Mouse (Mus musculus): Measurements from ENCODE around the gene Cbx2.

Cbx2 gene

GRCm38 (mm10) chr11:119017506-119017905, 5.3 kb upstream of the Cbx2 start:
- in situ Hi-C loops (cut with MboI, MseI), result no loop called here

GRCm38 (mm10) chr11:119021180-119021579, 1.6 kb upstream of the Cbx2 start:
- in situ Hi-C loops (cut with MboI, MseI), result no loop called here

GRCm38 (mm10) chr11:119022068-119022894, 481 bp upstream of the Cbx2 start:
- in situ Hi-C loops (cut with MboI, MseI), result no loop called here

- in situ Hi-C loops (cut with MboI, MseI), result no loop called here
Observed at GRCm38 (mm10) chr11:119023616-119023980, 836 bp downstream of the Cbx2 start.

- in situ Hi-C loops (cut with MboI, MseI), result no loop called here
Observed at GRCm38 (mm10) chr11:119024260-119024659, 1.5 kb downstream of the Cbx2 start.

- in situ Hi-C loops (cut with MboI, MseI), result no loop called here
Observed at GRCm38 (mm10) chr11:119026203-119026602, 3.4 kb downstream of the Cbx2 start.

- in situ Hi-C loops (cut with MboI, MseI), result no loop called here
Observed at GRCm38 (mm10) chr11:119033874-119034558, 11.3 kb downstream of the Cbx2 start.

- in situ Hi-C loops (cut with MboI, MseI), result no loop called here
Observed at GRCm38 (mm10) chr11:119034635-119035034, 11.9 kb downstream of the Cbx2 start.

GRCm38 (mm10) chr11:119035094-119035685, 12.4 kb downstream of the Cbx2 start:
- in situ Hi-C loops (cut with MboI, MseI), result no loop called here

GRCm38 (mm10) chr11:119035686-119036165, 13.0 kb downstream of the Cbx2 start:
- in situ Hi-C loops (cut with MboI, MseI), result no loop called here

- in situ Hi-C loops (cut with MboI, MseI), result no loop called here
Observed at GRCm38 (mm10) chr11:119036447-119036846, 13.7 kb downstream of the Cbx2 start.

GRCm38 (mm10) chr11:119036934-119037779, 14.4 kb downstream of the Cbx2 start:
- in situ Hi-C loops (cut with MboI, MseI), result no loop called here

GRCm38 (mm10) chr11:119037780-119038401, 15.1 kb downstream of the Cbx2 start:
- in situ Hi-C loops (cut with MboI, MseI), result no loop called here

GRCm38 (mm10) chr11:119038744-119039484, 16.2 kb downstream of the Cbx2 start:
- in situ Hi-C loops (cut with MboI, MseI), result no loop called here

- in situ Hi-C loops (cut with MboI, MseI), result no loop called here
Observed at GRCm38 (mm10) chr11:119039732-119040512, 17.2 kb downstream of the Cbx2 start.

- in situ Hi-C loops (cut with MboI, MseI), result no loop called here
Observed at GRCm38 (mm10) chr11:119040600-119041324, 18.0 kb downstream of the Cbx2 start, which contains the start of gene Cbx8. Gene Cbx8, minus strand, starts transcription at chr11:119040969.

- in situ Hi-C loops (cut with MboI, MseI), result no loop called here
Observed at GRCm38 (mm10) chr11:119041325-119041716, 18.6 kb downstream of the Cbx2 start.

- in situ Hi-C loops (cut with MboI, MseI), result no loop called here
Observed at GRCm38 (mm10) chr11:119041750-119042465, 19.1 kb downstream of the Cbx2 start.

Measured in regulatory T cell (primary cell).